Mouse (Mus musculus): ENCODE measurements around the gene Pou2f2. TPM values are rescaled to one million over a fixed set of nuclear protein-coding genes. Genes with fewer than 3 reads are reported as not detected.
A peak's percentile ranks its signal among the peaks of the same experiment; 100 is the strongest.

Gene Pou2f2
- polyA plus RNA-seq, 1 experiment from 2014 or later = 17.0 TPM

DNA sequence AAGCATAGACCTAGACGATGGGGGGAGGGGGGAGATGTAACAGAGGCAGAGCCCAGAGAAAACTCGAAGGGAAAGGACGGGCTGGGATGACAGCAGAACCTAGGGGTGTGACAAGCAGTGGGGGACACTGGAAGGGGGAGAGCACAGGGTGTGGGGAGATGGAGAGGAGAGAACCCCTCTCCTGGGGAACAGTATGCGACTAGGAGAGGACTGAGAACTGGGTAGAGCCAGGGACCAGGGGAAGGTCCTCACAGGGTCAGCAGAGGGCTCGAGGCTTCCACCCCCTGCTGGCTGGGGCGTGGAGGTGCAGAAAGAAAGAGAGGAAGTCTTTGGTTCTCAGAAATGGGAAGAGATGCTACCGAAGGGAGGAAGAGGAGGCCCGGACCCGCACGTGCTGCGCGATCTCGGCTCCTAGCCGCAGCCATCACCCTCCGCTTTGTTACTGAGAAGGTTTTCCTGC lies 1.8 kb upstream of the Pou2f2 start:
- peak overlapping the region; percentile 53 for H3K4me2 ChIP-seq (ENCODE audit: low read length)
- peaks cover 20% of the 10 kb centered on the region for H3K27me3 ChIP-seq (replicated peaks; ENCODE audit: control insufficient read depth, insufficient read depth, low read length)
- ATAC-seq = no peak
- no peaks in the 10 kb centered on the region for H3K9me3 ChIP-seq (ENCODE audit: control insufficient read depth, low read length)
- H3K36me3 ChIP-seq (ENCODE audit: control insufficient read depth, insufficient read depth) = no peaks in the 10 kb centered on the region
- peaks cover 38% of the 10 kb centered on the region for H3K4me1 ChIP-seq (replicated peaks; ENCODE audit: control insufficient read depth, insufficient read depth, low read length)
- WGBS = under 1% methylated on average over 15 of the region's 15 CpGs
- H3K4me3 ChIP-seq (replicated peaks; ENCODE audit: low read length) = peak overlapping the region; percentile 33
- peak overlapping the region; percentile 32 for H3K9ac ChIP-seq (replicated peaks; ENCODE audit: low read depth, low read length)
- no peak overlapping the region for H3K27ac ChIP-seq (ENCODE audit: low read length)

DNA sequence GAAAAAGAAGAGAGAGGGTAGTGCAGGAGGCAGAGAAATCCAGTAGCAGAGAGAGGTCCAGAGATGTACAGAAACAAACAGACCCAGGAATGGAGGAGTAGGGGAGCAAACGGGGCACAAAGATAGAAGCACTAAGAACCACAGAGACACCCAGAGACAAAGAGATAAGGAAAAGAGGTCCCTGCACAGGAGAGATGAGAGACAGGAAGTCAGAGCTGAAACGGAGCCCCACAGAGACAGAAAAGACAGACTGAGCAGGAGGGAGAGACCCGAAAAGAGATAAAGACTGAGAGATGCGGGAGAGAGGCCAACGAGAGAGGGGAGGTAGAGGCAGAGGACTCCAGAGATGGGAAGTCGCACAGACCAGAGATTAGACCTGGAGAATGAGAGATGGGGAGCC lies 986 bp upstream of the Pou2f2 start:
- H3K27me3 ChIP-seq (replicated peaks; ENCODE audit: control insufficient read depth, insufficient read depth, low read length) = peaks cover 20% of the 10 kb centered on the region
- no peak overlapping the region for H3K9ac ChIP-seq (replicated peaks; ENCODE audit: low read depth, low read length)
- H3K27ac ChIP-seq (ENCODE audit: low read length) = peak overlapping the region; percentile 100
- peak overlapping the region; percentile 74 for H3K4me3 ChIP-seq (replicated peaks; ENCODE audit: low read length)
- no peaks in the 10 kb centered on the region for H3K36me3 ChIP-seq (ENCODE audit: control insufficient read depth, insufficient read depth)
- WGBS = under 1% methylated on average over 6 of the region's 6 CpGs
- H3K4me2 ChIP-seq (ENCODE audit: low read length) = peak overlapping the region; percentile 67
- peaks cover 38% of the 10 kb centered on the region for H3K4me1 ChIP-seq (replicated peaks; ENCODE audit: control insufficient read depth, insufficient read depth, low read length)
- ATAC-seq = no peak
- no peaks in the 10 kb centered on the region for H3K9me3 ChIP-seq (ENCODE audit: control insufficient read depth, low read length)

DNA sequence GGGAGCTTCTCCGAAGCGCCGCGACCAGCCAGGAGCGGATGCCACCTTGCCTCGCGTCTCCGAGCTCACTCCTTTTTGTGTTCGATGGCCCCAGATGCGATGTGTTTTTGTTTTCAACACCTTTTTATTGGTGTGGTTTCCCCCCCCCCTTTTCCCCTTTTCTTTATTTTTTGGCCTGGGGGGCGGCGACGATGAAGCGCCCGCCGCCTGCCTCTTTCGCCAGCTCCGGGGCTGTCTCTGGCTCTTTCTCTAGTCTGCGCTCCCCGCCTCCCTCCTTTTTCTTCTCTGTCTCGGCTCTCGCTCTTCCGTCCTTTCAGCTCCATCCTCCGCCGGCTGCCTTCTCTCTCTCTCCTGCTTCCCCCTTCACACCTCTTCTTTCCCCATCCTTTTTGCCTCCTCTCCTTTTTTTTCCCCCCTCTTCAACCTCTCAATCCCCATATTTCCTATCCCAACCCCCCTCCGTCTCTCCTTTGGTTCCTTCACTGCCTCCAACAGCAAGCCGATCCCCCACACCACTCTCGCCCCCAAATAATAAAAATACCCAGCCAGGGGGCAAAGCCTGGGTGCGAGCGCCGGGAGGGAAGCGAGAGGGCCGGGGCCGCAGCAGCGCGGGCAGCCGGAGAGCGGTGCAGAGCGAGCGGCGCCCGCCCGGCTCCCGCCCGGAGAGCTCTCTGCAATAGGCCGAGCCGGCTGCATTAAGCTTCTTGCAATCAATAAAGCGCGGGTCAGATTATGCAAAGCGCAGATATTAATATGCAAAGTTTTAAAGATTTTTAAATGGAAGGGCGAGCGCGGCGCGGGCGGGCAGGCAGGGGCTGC lies 530 bp downstream of the Pou2f2 start:
- H3K27me3 ChIP-seq (replicated peaks; ENCODE audit: control insufficient read depth, insufficient read depth, low read length) = peaks cover 20% of the 10 kb centered on the region
- no peaks in the 10 kb centered on the region for H3K36me3 ChIP-seq (ENCODE audit: control insufficient read depth, insufficient read depth)
- H3K4me3 ChIP-seq (replicated peaks; ENCODE audit: low read length) = peak overlapping the region; percentile 74
- peak overlapping the region; percentile 67 for H3K4me2 ChIP-seq (ENCODE audit: low read length)
- H3K27ac ChIP-seq (ENCODE audit: low read length) = peak overlapping the region; percentile 100
- H3K9me3 ChIP-seq (ENCODE audit: control insufficient read depth, low read length) = no peaks in the 10 kb centered on the region
- peak; percentile 76 for ATAC-seq
- H3K4me1 ChIP-seq (replicated peaks; ENCODE audit: control insufficient read depth, insufficient read depth, low read length) = peaks cover 41% of the 10 kb centered on the region
- peak overlapping the region; percentile 93 for H3K9ac ChIP-seq (replicated peaks; ENCODE audit: low read depth, low read length)
- under 1% methylated on average over 54 of the region's 56 CpGs for WGBS

DNA sequence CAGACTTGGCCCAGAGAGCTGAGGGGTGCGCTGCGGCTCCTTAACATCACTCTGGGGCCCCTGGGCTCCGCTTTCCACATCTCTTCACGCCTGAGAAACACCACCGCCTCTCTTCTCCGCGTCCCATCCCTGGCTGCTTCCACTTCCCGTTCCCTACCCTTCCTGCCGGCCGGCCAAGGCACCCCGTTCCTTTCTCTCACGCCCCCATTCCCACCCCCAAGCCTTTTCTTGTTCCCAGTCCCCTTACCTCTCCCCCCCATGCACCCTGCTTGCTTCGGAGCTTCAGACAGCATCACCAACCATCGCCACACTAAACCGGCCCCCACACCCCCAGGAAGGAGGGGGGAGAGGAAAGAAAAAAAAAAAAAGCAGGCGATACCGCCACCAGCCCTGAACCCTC lies 1.2 kb downstream of the Pou2f2 start:
- H3K4me2 ChIP-seq (ENCODE audit: low read length) = peak overlapping the region; percentile 67
- H3K9me3 ChIP-seq (ENCODE audit: control insufficient read depth, low read length) = no peaks in the 10 kb centered on the region
- no peak for ATAC-seq
- peaks cover 17% of the 10 kb centered on the region for H3K27me3 ChIP-seq (replicated peaks; ENCODE audit: control insufficient read depth, insufficient read depth, low read length)
- peaks cover 41% of the 10 kb centered on the region for H3K4me1 ChIP-seq (replicated peaks; ENCODE audit: control insufficient read depth, insufficient read depth, low read length)
- peak overlapping the region; percentile 100 for H3K27ac ChIP-seq (ENCODE audit: low read length)
- H3K4me3 ChIP-seq (replicated peaks; ENCODE audit: low read length) = peak overlapping the region; percentile 74
- H3K36me3 ChIP-seq (ENCODE audit: control insufficient read depth, insufficient read depth) = no peaks in the 10 kb centered on the region
- peak overlapping the region; percentile 93 for H3K9ac ChIP-seq (replicated peaks; ENCODE audit: low read depth, low read length)
- WGBS = under 1% methylated on average over 17 of the region's 17 CpGs

GRCm38 (mm10) chr7:25174343-25174742 lies 5.2 kb downstream of the Pou2f2 start:
- no peaks in the 10 kb centered on the region for H3K36me3 ChIP-seq (ENCODE audit: control insufficient read depth, insufficient read depth)
- H3K4me2 ChIP-seq (ENCODE audit: low read length) = no peak overlapping the region
- H3K27ac ChIP-seq (ENCODE audit: low read length) = no peak overlapping the region
- H3K9me3 ChIP-seq (ENCODE audit: control insufficient read depth, low read length) = no peaks in the 10 kb centered on the region
- no peak overlapping the region for H3K9ac ChIP-seq (replicated peaks; ENCODE audit: low read depth, low read length)
- H3K27me3 ChIP-seq (replicated peaks; ENCODE audit: control insufficient read depth, insufficient read depth, low read length) = no peaks in the 10 kb centered on the region
- 36% methylated on average over 11 of the region's 11 CpGs for WGBS
- no peak for ATAC-seq
- H3K4me1 ChIP-seq (replicated peaks; ENCODE audit: control insufficient read depth, insufficient read depth, low read length) = peaks cover 26% of the 10 kb centered on the region
- no peak overlapping the region for H3K4me3 ChIP-seq (replicated peaks; ENCODE audit: low read length)

DNA sequence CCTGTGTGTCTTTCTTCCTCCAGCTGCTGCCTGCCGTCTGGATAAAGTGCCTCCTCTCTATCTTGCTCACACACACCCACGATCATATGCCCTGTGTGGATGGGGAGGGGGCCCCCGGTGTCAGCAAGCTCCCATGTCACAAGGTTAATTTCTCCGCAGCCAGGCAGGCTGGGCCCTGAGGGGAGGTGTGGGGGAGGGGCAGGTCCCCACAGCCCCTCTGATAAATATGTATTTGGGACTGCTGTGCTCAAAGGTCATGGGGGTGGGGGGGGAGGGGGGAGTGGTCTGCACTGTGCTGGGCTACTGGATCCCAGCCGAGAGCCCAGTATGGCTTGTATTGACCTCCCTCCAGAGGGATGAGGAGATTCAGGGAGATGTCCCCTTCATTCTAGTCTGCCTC lies 6.9 kb downstream of the Pou2f2 start:
- no peaks in the 10 kb centered on the region for H3K36me3 ChIP-seq (ENCODE audit: control insufficient read depth, insufficient read depth)
- H3K27ac ChIP-seq (ENCODE audit: low read length) = no peak overlapping the region
- H3K4me2 ChIP-seq (ENCODE audit: low read length) = no peak overlapping the region
- ATAC-seq = no peak
- H3K9ac ChIP-seq (replicated peaks; ENCODE audit: low read depth, low read length) = no peak overlapping the region
- no peak overlapping the region for H3K4me3 ChIP-seq (replicated peaks; ENCODE audit: low read length)
- WGBS = 61% methylated on average over 5 of the region's 5 CpGs
- H3K9me3 ChIP-seq (ENCODE audit: control insufficient read depth, low read length) = no peaks in the 10 kb centered on the region
- H3K4me1 ChIP-seq (replicated peaks; ENCODE audit: control insufficient read depth, insufficient read depth, low read length) = peaks cover 23% of the 10 kb centered on the region
- H3K27me3 ChIP-seq (replicated peaks; ENCODE audit: control insufficient read depth, insufficient read depth, low read length) = no peaks in the 10 kb centered on the region

GRCm38 (mm10) chr7:25170583-25170982 lies 8.9 kb downstream of the Pou2f2 start:
- Histone ChIP-seq H3K27me3 (replicated peaks; ENCODE audit: control insufficient read depth, insufficient read depth, low read length) (no peaks in the 10 kb centered on the region), H3K4me3 (replicated peaks; ENCODE audit: low read length) (no peak overlapping the region), H3K4me2 (ENCODE audit: low read length) (no peak overlapping the region), H3K36me3 (ENCODE audit: control insufficient read depth, insufficient read depth) (no peaks in the 10 kb centered on the region), H3K9ac (replicated peaks; ENCODE audit: low read depth, low read length) (no peak overlapping the region), H3K4me1 (replicated peaks; ENCODE audit: control insufficient read depth, insufficient read depth, low read length) (peaks cover 10% of the 10 kb centered on the region; the same call in 1 of the 2 replicates), H3K9me3 (ENCODE audit: control insufficient read depth, low read length) (no peaks in the 10 kb centered on the region), H3K27ac (ENCODE audit: low read length) (no peak overlapping the region)
- 33% methylated on average over 3 of the region's 3 CpGs for WGBS
- peak; percentile 41; the same call in 1 of the 2 replicates for ATAC-seq

- H3K36me3 ChIP-seq (ENCODE audit: control insufficient read depth, insufficient read depth) = no peaks in the 10 kb centered on the region
- 85% methylated on average over 5 of the region's 5 CpGs for WGBS
- no peak overlapping the region for H3K9ac ChIP-seq (replicated peaks; ENCODE audit: low read depth, low read length)
- no peak overlapping the region for H3K4me3 ChIP-seq (replicated peaks; ENCODE audit: low read length)
- no peak overlapping the region for H3K27ac ChIP-seq (ENCODE audit: low read length)
- ATAC-seq = no peak
- no peaks in the 10 kb centered on the region for H3K9me3 ChIP-seq (ENCODE audit: control insufficient read depth, low read length)
- H3K4me2 ChIP-seq (ENCODE audit: low read length) = no peak overlapping the region
- peaks cover 3% of the 10 kb centered on the region; the same call in 1 of the 2 replicates for H3K4me1 ChIP-seq (replicated peaks; ENCODE audit: control insufficient read depth, insufficient read depth, low read length)
- no peaks in the 10 kb centered on the region for H3K27me3 ChIP-seq (replicated peaks; ENCODE audit: control insufficient read depth, insufficient read depth, low read length)
Observed at GRCm38 (mm10) chr7:25166106-25166505, 13.4 kb downstream of the Pou2f2 start.

- H3K27me3 ChIP-seq (replicated peaks; ENCODE audit: control insufficient read depth, insufficient read depth, low read length) = no peaks in the 10 kb centered on the region
- no peak overlapping the region; the same call in 1 of the 2 replicates for H3K27ac ChIP-seq (ENCODE audit: low read length)
- no peak overlapping the region for H3K4me2 ChIP-seq (ENCODE audit: low read length)
- no peak overlapping the region for H3K9ac ChIP-seq (replicated peaks; ENCODE audit: low read depth, low read length)
- H3K4me3 ChIP-seq (replicated peaks; ENCODE audit: low read length) = no peak overlapping the region
- no peaks in the 10 kb centered on the region for H3K9me3 ChIP-seq (ENCODE audit: control insufficient read depth, low read length)
- H3K4me1 ChIP-seq (replicated peaks; ENCODE audit: control insufficient read depth, insufficient read depth, low read length) = peaks cover 43% of the 10 kb centered on the region
- 47% methylated on average over 14 of the region's 14 CpGs for WGBS
- no peaks in the 10 kb centered on the region for H3K36me3 ChIP-seq (ENCODE audit: control insufficient read depth, insufficient read depth)
- ATAC-seq = no peak
Observed at GRCm38 (mm10) chr7:25156158-25156648, 23.3 kb downstream of the Pou2f2 start.
